Mouse (Mus musculus) lung, postnatal 0 days (tissue): ENCODE results near the gene Iqsec1. TPM values are rescaled to one million over a fixed set of nuclear protein-coding genes. Genes with fewer than 3 reads are reported as not detected.

Experiments used
- ATAC-seq: fragments of 200-750 bp; cut with Nextera tagmentation; 2 replicates; pipeline ENCODE4 v1.8.0; 2017; ENCODE audit warnings: moderate library complexity
- DNase-seq: peaks from one replicate; pipeline ENCODE4 v3.0.0-alpha.2; 2016; ENCODE audit warnings: low spot score
- H3K27ac ChIP-seq: fragments of 300-500 bp; sonication (generic); 2 replicates; pipeline ENCODE4 v1.5.1; 2014; ENCODE audit warnings: antibody characterized with exemption, mild to moderate bottlenecking, low read length, mixed read lengths
- H3K27me3 ChIP-seq: fragments of 300-500 bp; sonication (generic); replicated peaks from 2 replicates; pipeline ENCODE4 v1.6.1; 2014; ENCODE audit warnings: low read length, mixed read lengths; ENCODE audit not compliant: insufficient read depth
- H3K36me3 ChIP-seq: fragments of 300-500 bp; sonication (generic); 2 replicates; pipeline ENCODE4 v1.6.1; 2014; ENCODE audit warnings: low read length, mixed read lengths; ENCODE audit not compliant: insufficient read depth
- H3K4me1 ChIP-seq: fragments of 300-500 bp; sonication (generic); 2 replicates; pipeline ENCODE4 v1.6.1; 2014; ENCODE audit warnings: antibody characterized with exemption, low read depth, low read length, mixed read lengths; ENCODE audit not compliant: insufficient read depth
- H3K4me2 ChIP-seq: fragments of 300-500 bp; sonication (generic); replicated peaks from 2 replicates; pipeline ENCODE4 v1.6.1; 2014; ENCODE audit warnings: low read depth, mild to moderate bottlenecking, low read length, moderate library complexity, mixed read lengths
- H3K4me3 ChIP-seq: fragments of 300-500 bp; sonication (generic); 2 replicates; pipeline ENCODE4 v1.5.1; 2014; ENCODE audit warnings: low read depth, low read length
- H3K9ac ChIP-seq: fragments of 300-500 bp; sonication (generic); replicated peaks from 2 replicates; pipeline ENCODE4 v1.6.1; 2014; ENCODE audit warnings: low read depth, mild to moderate bottlenecking
- H3K9me3 ChIP-seq: fragments of 300-500 bp; sonication (generic); 2 replicates; pipeline ENCODE4 v1.6.1; 2016; ENCODE audit warnings: low read length, mixed read lengths
- CTCF ChIP-seq: IDR thresholded peaks from 2 replicates; pipeline ENCODE4 v1.5.1; 2016; ENCODE audit warnings: antibody characterized with exemption, mild to moderate bottlenecking
- EP300 ChIP-seq: IDR thresholded peaks from 2 replicates; pipeline ENCODE4 v1.6.1; 2016; ENCODE audit warnings: antibody characterized with exemption, mild to moderate bottlenecking, control low read depth
- WGBS: fragments of 180-500 bp; shearing (Covaris S2); extraction: QIAGEN DNeasy Blood & Tissue Kit; methylation state at CpG from one replicate; pipeline ENCODE4 v1.1.7; 2014; 5-methylcytosine and 5-hydroxymethylcytosine counted together
- polyA plus RNA-seq: library from polyadenylated mRNA; unstranded; fragments of >200 nt; fragmentation: Nextera tagmentation; extraction: Ambion mirVana; gene quantifications from 2 replicates; pipeline ENCODE4 v1.2.1, GENCODE M21; 2015

Iqsec1 gene
- polyA plus RNA-seq, 1 experiment from 2014 or later = 18.6 TPM

DNA sequence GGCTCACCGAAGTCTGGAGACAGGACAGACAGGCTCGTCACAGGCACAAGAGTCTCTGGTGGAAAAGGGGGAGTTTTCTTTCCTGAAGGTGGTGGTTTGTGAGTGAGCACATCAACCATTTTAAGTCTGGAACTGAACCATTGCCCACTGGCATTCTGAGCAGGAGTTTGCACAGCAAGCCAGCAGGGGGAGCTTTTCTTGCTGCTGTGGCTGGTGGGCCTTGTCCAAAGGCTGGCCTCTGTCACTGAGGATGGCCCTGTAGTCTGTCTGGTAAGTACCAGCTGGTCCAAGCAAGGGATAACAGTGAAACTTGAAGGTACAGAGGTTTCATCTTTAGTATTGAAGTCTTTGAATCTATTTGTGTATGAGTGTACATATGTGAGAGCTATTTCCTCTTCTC is 334.7 kb downstream of the Iqsec1 start:
- no peak for TF ChIP-seq EP300
- TF ChIP-seq CTCF = peak; percentile 82
- no peaks in the 10 kb centered on the region for H3K9me3 ChIP-seq
- DNase-seq = peak; percentile 62
- H3K4me2 ChIP-seq = no peak overlapping the region
- H3K4me1 ChIP-seq = no peaks in the 10 kb centered on the region
- no peak overlapping the region for H3K4me3 ChIP-seq
- no peaks in the 10 kb centered on the region for H3K27me3 ChIP-seq
- 23% methylated on average over 2 of the region's 2 CpGs for WGBS
- H3K9ac ChIP-seq = no peak overlapping the region
- peak; percentile 72 for ATAC-seq
- no peak overlapping the region for H3K27ac ChIP-seq
- no peaks in the 10 kb centered on the region for H3K36me3 ChIP-seq

DNA sequence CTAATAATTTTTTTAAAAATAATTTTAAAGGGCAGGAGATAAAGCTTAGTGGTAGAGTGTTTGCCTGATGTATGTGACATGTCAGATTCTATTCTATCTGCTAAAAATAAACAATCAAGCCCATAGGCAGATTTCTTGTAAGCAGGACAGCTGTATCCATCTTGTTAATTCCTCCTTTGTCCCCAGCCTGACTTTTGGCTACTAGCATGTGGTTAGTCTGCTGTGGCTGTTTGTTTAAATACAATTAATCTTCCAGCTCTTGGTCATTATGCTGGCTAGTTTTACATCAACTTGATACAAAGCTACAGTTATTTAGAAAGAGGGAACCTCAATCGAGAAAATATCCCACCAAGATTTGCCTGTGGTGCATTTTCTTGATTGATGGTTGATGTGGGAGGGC is 337.9 kb downstream of the Iqsec1 start:
- Histone ChIP-seq H3K27ac (no peak overlapping the region), H3K27me3 (no peaks in the 10 kb centered on the region), H3K4me2 (no peak overlapping the region), H3K4me3 (no peak overlapping the region), H3K9ac (no peak overlapping the region), H3K4me1 (no peaks in the 10 kb centered on the region), H3K9me3 (no peaks in the 10 kb centered on the region), H3K36me3 (no peaks in the 10 kb centered on the region)
- 0 out of 2 replicates have a peak, but pooled peaks have one; percentile 16 for ATAC-seq
- peak; percentile 50 for DNase-seq
- TF ChIP-seq EP300 (no peak), CTCF (no peak)
- 27% methylated on average over 1 of the region's 1 CpGs for WGBS

DNA sequence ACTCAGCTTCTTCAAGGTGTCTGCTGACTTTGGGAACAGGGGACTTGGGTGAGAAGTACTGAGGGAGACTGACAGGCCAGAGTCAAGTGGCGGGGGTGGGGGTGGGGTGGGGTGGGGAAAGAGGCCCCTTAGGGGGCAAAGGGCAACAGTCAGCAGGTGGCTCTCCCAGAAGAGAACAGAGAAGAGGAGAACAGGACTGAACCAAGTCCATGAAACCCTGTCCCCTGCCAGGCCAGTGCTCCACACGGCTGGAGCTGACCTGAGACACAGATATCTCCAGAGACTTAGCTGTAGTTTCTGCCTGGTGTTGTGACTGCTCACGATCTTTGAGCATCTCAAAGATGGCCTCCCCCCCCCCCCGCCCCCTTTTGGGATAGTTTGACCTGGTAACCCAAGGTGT is 339.2 kb downstream of the Iqsec1 start:
- Histone ChIP-seq H3K9ac (no peak overlapping the region), H3K27ac (no peak overlapping the region), H3K9me3 (no peaks in the 10 kb centered on the region), H3K4me1 (no peaks in the 10 kb centered on the region), H3K4me2 (no peak overlapping the region), H3K4me3 (no peak overlapping the region), H3K27me3 (no peaks in the 10 kb centered on the region), H3K36me3 (no peaks in the 10 kb centered on the region)
- no peak for ATAC-seq
- TF ChIP-seq CTCF = no peak
- TF ChIP-seq EP300 = no peak
- no peak for DNase-seq
- WGBS = 66% methylated on average over 4 of the region's 4 CpGs

DNA sequence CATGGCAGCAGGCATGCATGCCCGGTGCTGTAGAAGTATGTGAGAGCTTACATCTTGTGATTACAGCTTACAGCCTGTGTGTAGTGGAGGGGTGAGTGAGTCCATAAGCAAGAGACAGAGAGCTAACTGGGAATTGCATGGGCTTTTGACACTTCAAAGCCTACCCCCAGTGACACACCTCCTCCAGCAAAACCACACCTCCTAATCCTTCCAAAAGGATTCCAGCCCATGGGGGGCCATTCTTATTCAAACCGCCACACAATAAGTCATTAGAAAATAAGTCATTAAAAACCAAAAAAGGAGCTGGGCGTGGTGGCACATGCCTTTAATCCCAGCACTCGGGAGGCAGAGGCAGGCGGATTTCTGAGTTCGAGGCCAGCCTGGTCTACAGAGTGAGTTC is 340.1 kb downstream of the Iqsec1 start:
- no peak overlapping the region for H3K9ac ChIP-seq
- H3K36me3 ChIP-seq = no peaks in the 10 kb centered on the region
- ATAC-seq (no peak), DNase-seq (no peak)
- 97% methylated on average over 5 of the region's 6 CpGs for WGBS
- H3K27ac ChIP-seq = no peak overlapping the region
- no peaks in the 10 kb centered on the region for H3K4me1 ChIP-seq
- TF ChIP-seq EP300 (no peak), CTCF (no peak)
- H3K9me3 ChIP-seq = no peaks in the 10 kb centered on the region
- no peak overlapping the region for H3K4me2 ChIP-seq
- no peak overlapping the region for H3K4me3 ChIP-seq
- H3K27me3 ChIP-seq = no peaks in the 10 kb centered on the region

DNA sequence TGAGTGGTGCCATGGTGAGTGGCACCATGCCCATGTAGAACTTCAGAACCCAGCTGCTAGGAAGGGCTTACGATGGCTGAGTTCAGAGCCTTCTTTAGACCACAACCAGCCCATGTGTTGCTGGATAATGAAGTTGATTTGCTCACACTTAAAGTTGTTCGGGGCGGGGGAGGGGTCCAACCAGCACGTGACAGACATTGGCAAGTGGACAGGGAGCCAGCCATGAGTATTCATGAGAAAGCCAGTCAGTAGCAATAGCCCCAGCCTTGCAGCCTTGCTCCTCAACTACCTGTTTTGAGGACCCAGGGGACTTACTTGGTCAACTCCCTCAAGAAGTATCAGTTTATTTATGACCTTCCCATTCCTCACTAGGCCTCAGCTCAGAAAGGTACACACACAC is 343.5 kb downstream of the Iqsec1 start:
- Histone ChIP-seq H3K36me3 (no peaks in the 10 kb centered on the region), H3K4me3 (no peak overlapping the region), H3K27ac (no peak overlapping the region), H3K27me3 (no peaks in the 10 kb centered on the region), H3K4me1 (no peaks in the 10 kb centered on the region), H3K9ac (no peak overlapping the region), H3K4me2 (no peak overlapping the region), H3K9me3 (no peaks in the 10 kb centered on the region)
- WGBS = 69% methylated on average over 4 of the region's 4 CpGs
- TF ChIP-seq CTCF = no peak
- no peak for TF ChIP-seq EP300
- DNase-seq (no peak), ATAC-seq (no peak)

DNA sequence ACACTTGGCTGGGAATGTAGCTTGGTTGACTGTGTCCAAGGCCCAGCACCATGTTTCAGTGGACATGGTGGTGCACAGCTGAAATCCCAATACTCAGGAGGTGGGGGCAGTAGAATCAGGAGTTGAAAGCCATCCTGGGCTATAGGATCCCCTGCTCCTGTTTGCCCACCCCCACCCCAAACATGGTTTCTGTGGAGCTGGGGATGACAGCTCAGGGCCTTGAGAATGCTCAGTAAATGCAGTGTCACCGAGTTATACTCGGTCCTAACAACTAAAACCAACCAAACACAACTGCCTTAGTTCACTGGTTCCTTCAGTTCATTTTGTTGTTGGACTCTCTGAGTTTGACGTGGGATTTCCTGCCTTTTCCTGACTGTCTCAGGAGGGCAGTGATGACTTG is 345.4 kb downstream of the Iqsec1 start:
- no peak for TF ChIP-seq CTCF
- no peak for TF ChIP-seq EP300
- Histone ChIP-seq H3K27me3 (no peaks in the 10 kb centered on the region), H3K4me2 (no peak overlapping the region), H3K36me3 (no peaks in the 10 kb centered on the region), H3K9me3 (no peaks in the 10 kb centered on the region), H3K4me1 (no peaks in the 10 kb centered on the region), H3K27ac (no peak overlapping the region), H3K9ac (no peak overlapping the region), H3K4me3 (no peak overlapping the region)
- WGBS = 75% methylated on average over 3 of the region's 3 CpGs
- ATAC-seq (no peak), DNase-seq (no peak)

DNA sequence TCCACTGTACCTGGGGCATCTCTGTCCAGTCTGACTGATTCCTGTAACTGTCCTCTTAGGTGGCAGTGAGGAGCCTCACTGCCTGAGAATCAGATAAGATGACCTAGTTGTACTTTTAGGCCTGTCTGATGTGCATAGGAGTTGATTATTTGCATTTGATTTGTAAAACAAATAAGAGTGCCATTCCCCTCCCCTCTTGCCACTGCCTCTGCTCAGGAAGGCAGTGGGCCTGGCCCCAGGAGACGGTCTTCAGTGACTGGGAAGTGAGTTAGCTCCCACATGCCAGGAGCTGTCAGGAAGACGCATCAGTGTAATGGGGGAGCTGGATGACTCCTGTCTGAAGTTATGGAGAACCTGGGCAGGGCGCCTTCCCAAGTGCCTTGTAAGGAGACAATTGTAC is 352.9 kb downstream of the Iqsec1 start:
- TF ChIP-seq EP300 (no peak), CTCF (no peak)
- Histone ChIP-seq H3K9me3 (no peaks in the 10 kb centered on the region), H3K27ac (no peak overlapping the region), H3K4me2 (no peak overlapping the region), H3K9ac (no peak overlapping the region), H3K4me3 (no peak overlapping the region), H3K27me3 (no peaks in the 10 kb centered on the region), H3K36me3 (no peaks in the 10 kb centered on the region), H3K4me1 (no peaks in the 10 kb centered on the region)
- ATAC-seq = no peak
- WGBS = 54% methylated on average over 3 of the region's 3 CpGs
- no peak for DNase-seq
